Mouse (Mus musculus): Measurements from ENCODE around the gene Cacng8.

- TF ChIP-seq MXI1 (IDR thresholded peaks at IDR 0.05; ENCODE audit: low read depth, low read length) (peak; percentile 52), POLR2A (IDR thresholded peaks at IDR 0.05; ENCODE audit: control insufficient read depth in 1 of 2, insufficient read depth in 1 of 2, low read depth in 1 of 2, low read length in 2 of 2, poor library complexity in 1 of 2) (peak; percentile 56 to 72), MYC (IDR thresholded peaks at IDR 0.05; ENCODE audit: low read depth, low read length) (no peak), MAX (IDR thresholded peaks at IDR 0.05; ENCODE audit: low read length) (peak; percentile 21; the same call in 1 of the 2 replicates), CTCF (IDR thresholded peaks at IDR 0.05 in 2 of 3, conservative IDR thresholded peaks at IDR 0.05 in 1 of 3; ENCODE audit: control insufficient read depth in 1 of 3, insufficient read depth in 1 of 3, low read depth in 2 of 3, low read length in 3 of 3, poor library complexity in 1 of 3, severe bottlenecking in 1 of 3) (no peak), MAZ (IDR thresholded peaks at IDR 0.05; ENCODE audit: low read depth, low read length) (peak; percentile 73; the same call in 1 of the 2 replicates), USF1 (IDR thresholded peaks at IDR 0.05; ENCODE audit: low read depth, low read length) (no peak)
These were observed 20.9 kb downstream of the Cacng8 start for GRCm38 (mm10) chr7:3411160-3411941.

All from MEL (cell line).